Mouse (Mus musculus) limb, embryonic 10.5 days (tissue): ENCODE measurements at regions not wholly inside any gene's neighbourhood (a gene's known extent, or its start where the extent isn't known, plus 50 kb on each side); places are given as distances from the start of the nearest gene placed in this dataset.

Experiments
- DNase-seq: peaks from one replicate; pipeline ENCODE4 v3.0.0-alpha.2; 2017; ENCODE audit warnings: low spot score
- H3K27ac ChIP-seq: fragments of 300-500 bp; sonication (generic); 2 replicates; pipeline ENCODE4 v1.5.1; 2016; ENCODE audit warnings: mild to moderate bottlenecking
- H3K27me3 ChIP-seq: fragments of 300-500 bp; sonication (generic); 2 replicates; pipeline ENCODE4 v1.6.1; 2016; ENCODE audit warnings: low read depth, mild to moderate bottlenecking; ENCODE audit not compliant: poor library complexity, severe bottlenecking
- H3K36me3 ChIP-seq: fragments of 300-500 bp; sonication (generic); 2 replicates; pipeline ENCODE4 v1.6.1; 2016; ENCODE audit warnings: mild to moderate bottlenecking, moderate library complexity
- H3K4me1 ChIP-seq: fragments of 300-500 bp; sonication (generic); 2 replicates; pipeline ENCODE4 v1.6.1; 2016
- H3K4me3 ChIP-seq: fragments of 300-500 bp; sonication (generic); 2 replicates; pipeline ENCODE4 v1.5.1; 2016; ENCODE audit warnings: mild to moderate bottlenecking, moderate library complexity
- H3K9me3 ChIP-seq: fragments of 300-500 bp; sonication (generic); replicated peaks from 2 replicates; pipeline ENCODE4 v1.6.1; 2016; ENCODE audit warnings: mild to moderate bottlenecking
- WGBS: fragments of 180-500 bp; shearing (Covaris S2); methylation state at CpG from one replicate; pipeline ENCODE4 v1.1.7; 2016; 5-methylcytosine and 5-hydroxymethylcytosine counted together

GRCm38 (mm10) chr10:14287551-14287950 lies 257.9 kb downstream of the Adgrg6 start:
- H3K4me1 ChIP-seq, result peaks cover 7% of the 10 kb centered on the region; the same call in 1 of the 2 replicates
- no peak overlapping the region for H3K4me3 ChIP-seq
- H3K36me3 ChIP-seq, result no peaks in the 10 kb centered on the region
- no peak overlapping the region for H3K27ac ChIP-seq
- no peaks in the 10 kb centered on the region for H3K9me3 ChIP-seq
- no peak for DNase-seq
- 88% methylated on average over 4 of the region's 4 CpGs for WGBS
- no peaks in the 10 kb centered on the region for H3K27me3 ChIP-seq

GRCm38 (mm10) chr10:14276631-14277030 lies 268.8 kb downstream of the Adgrg6 start:
- no peak for DNase-seq
- no peaks in the 10 kb centered on the region for H3K36me3 ChIP-seq
- no peaks in the 10 kb centered on the region for H3K9me3 ChIP-seq
- 91% methylated on average over 1 of the region's 1 CpGs for WGBS
- no peak overlapping the region for H3K27ac ChIP-seq
- no peaks in the 10 kb centered on the region for H3K4me1 ChIP-seq
- no peak overlapping the region for H3K4me3 ChIP-seq
- no peaks in the 10 kb centered on the region for H3K27me3 ChIP-seq

- H3K4me1 ChIP-seq, result no peaks in the 10 kb centered on the region
- H3K27ac ChIP-seq, result no peak overlapping the region
- no peaks in the 10 kb centered on the region for H3K9me3 ChIP-seq
- no peak overlapping the region for H3K4me3 ChIP-seq
- 95% methylated on average over 1 of the region's 1 CpGs for WGBS
- H3K36me3 ChIP-seq, result no peaks in the 10 kb centered on the region
- no peak for DNase-seq
- no peaks in the 10 kb centered on the region for H3K27me3 ChIP-seq
These were observed 270.0 kb downstream of the Adgrg6 start for GRCm38 (mm10) chr10:14275477-14275876.

- WGBS, result 23% methylated on average over 3 of the region's 4 CpGs
- no peak for DNase-seq
- Histone ChIP-seq H3K36me3 (no peaks in the 10 kb centered on the region), H3K4me1 (no peaks in the 10 kb centered on the region), H3K27ac (no peak overlapping the region), H3K4me3 (no peak overlapping the region), H3K9me3 (no peaks in the 10 kb centered on the region), H3K27me3 (no peaks in the 10 kb centered on the region)
These were observed 275.5 kb downstream of the Adgrg6 start for GRCm38 (mm10) chr10:14270008-14270407.

- Histone ChIP-seq H3K9me3 (no peaks in the 10 kb centered on the region), H3K27ac (no peak overlapping the region), H3K4me3 (no peak overlapping the region), H3K4me1 (no peaks in the 10 kb centered on the region), H3K36me3 (no peaks in the 10 kb centered on the region), H3K27me3 (no peaks in the 10 kb centered on the region)
- WGBS, result 86% methylated on average over 3 of the region's 3 CpGs
- no peak for DNase-seq
These were observed 277.8 kb downstream of the Adgrg6 start for GRCm38 (mm10) chr10:14267641-14268040.

- 92% methylated on average over 8 of the region's 8 CpGs for WGBS
- H3K36me3 ChIP-seq, result no peaks in the 10 kb centered on the region
- H3K4me3 ChIP-seq, result no peak overlapping the region
- no peaks in the 10 kb centered on the region for H3K9me3 ChIP-seq
- H3K4me1 ChIP-seq, result no peaks in the 10 kb centered on the region
- H3K27ac ChIP-seq, result no peak overlapping the region
- H3K27me3 ChIP-seq, result no peaks in the 10 kb centered on the region
- no peak for DNase-seq
These were observed 273.8 kb downstream of the Hivep2 start for GRCm38 (mm10) chr10:14239670-14240069.

- no peaks in the 10 kb centered on the region for H3K27me3 ChIP-seq
- 79% methylated on average over 10 of the region's 10 CpGs for WGBS
These were observed 269.2 kb downstream of the Hivep2 start for GRCm38 (mm10) chr10:14234896-14235604.

GRCm38 (mm10) chr10:14234005-14234602 lies 268.2 kb downstream of the Hivep2 start:
- H3K36me3 ChIP-seq, result no peaks in the 10 kb centered on the region

More at GRCm38 (mm10) chr10:14234896-14235604, 269.2 kb downstream of the Hivep2 start:
- no peak overlapping the region for H3K27ac ChIP-seq
- H3K36me3 ChIP-seq, result no peaks in the 10 kb centered on the region
- no peaks in the 10 kb centered on the region for H3K4me1 ChIP-seq
- H3K9me3 ChIP-seq, result no peaks in the 10 kb centered on the region
- no peak overlapping the region for H3K4me3 ChIP-seq
- DNase-seq, result no peak

GRCm38 (mm10) chr10:14233335-14233734 lies 267.5 kb downstream of the Hivep2 start:
- Histone ChIP-seq H3K36me3 (no peaks in the 10 kb centered on the region), H3K27me3 (no peaks in the 10 kb centered on the region), H3K4me1 (no peaks in the 10 kb centered on the region), H3K27ac (no peak overlapping the region), H3K9me3 (no peaks in the 10 kb centered on the region), H3K4me3 (no peak overlapping the region)
- WGBS, result 75% methylated on average over 3 of the region's 3 CpGs
- no peak for DNase-seq

More at GRCm38 (mm10) chr10:14234005-14234602, 268.2 kb downstream of the Hivep2 start:
- Histone ChIP-seq H3K27me3 (no peaks in the 10 kb centered on the region), H3K9me3 (no peaks in the 10 kb centered on the region), H3K27ac (no peak overlapping the region), H3K4me3 (no peak overlapping the region), H3K4me1 (no peaks in the 10 kb centered on the region)
- no peak for DNase-seq
- 65% methylated on average over 5 of the region's 5 CpGs for WGBS

GRCm38 (mm10) chr10:14231464-14231863 lies 265.6 kb downstream of the Hivep2 start:
- Histone ChIP-seq H3K9me3 (no peaks in the 10 kb centered on the region), H3K27me3 (no peaks in the 10 kb centered on the region), H3K36me3 (no peaks in the 10 kb centered on the region), H3K4me1 (no peaks in the 10 kb centered on the region), H3K4me3 (no peak overlapping the region), H3K27ac (no peak overlapping the region)
- 48% methylated on average over 1 of the region's 1 CpGs for WGBS
- no peak for DNase-seq

- H3K27ac ChIP-seq, result no peak overlapping the region
- 0 out of 2 replicates have a peak, but pooled peaks cover 2% of the 10 kb centered on the region for H3K9me3 ChIP-seq
- H3K27me3 ChIP-seq, result no peaks in the 10 kb centered on the region
- WGBS, result 97% methylated on average over 1 of the region's 1 CpGs
- DNase-seq, result no peak
- no peak overlapping the region for H3K4me3 ChIP-seq
- H3K4me1 ChIP-seq, result no peaks in the 10 kb centered on the region
- H3K36me3 ChIP-seq, result no peaks in the 10 kb centered on the region
These were observed 251.4 kb downstream of the Hivep2 start for GRCm38 (mm10) chr10:14217284-14217683.

- 0 out of 2 replicates have a peak, but pooled peaks cover 8% of the 10 kb centered on the region for H3K4me1 ChIP-seq
- H3K27me3 ChIP-seq, result no peaks in the 10 kb centered on the region
- H3K27ac ChIP-seq, result no peak overlapping the region
- H3K36me3 ChIP-seq, result no peaks in the 10 kb centered on the region
- no peak for DNase-seq
- H3K4me3 ChIP-seq, result no peak overlapping the region
- 0 out of 2 replicates have a peak, but pooled peaks cover 2% of the 10 kb centered on the region for H3K9me3 ChIP-seq
- WGBS, result 85% methylated on average over 10 of the region's 10 CpGs
These were observed 250.5 kb downstream of the Hivep2 start for GRCm38 (mm10) chr10:14216191-14216992.

- no peak for DNase-seq
- Histone ChIP-seq H3K9me3 (0 out of 2 replicates have a peak, but pooled peaks cover 2% of the 10 kb centered on the region), H3K27me3 (no peaks in the 10 kb centered on the region), H3K4me1 (0 out of 2 replicates have a peak, but pooled peaks cover 8% of the 10 kb centered on the region), H3K4me3 (no peak overlapping the region), H3K27ac (no peak overlapping the region), H3K36me3 (no peaks in the 10 kb centered on the region)
- WGBS, result 83% methylated on average over 4 of the region's 4 CpGs
These were observed 249.6 kb downstream of the Hivep2 start for GRCm38 (mm10) chr10:14215512-14215911.
